Mouse (Mus musculus) left cerebral cortex, adult 9 months (tissue): ENCODE measurements around the gene Tex13b.
"Not testable (repeated sequence)": the region's sequence is repeated elsewhere in the genome, so short reads cannot be mapped to it uniquely, and the experiment has no call there.

Experiments
- DNase-seq, 2 experiments: peaks; one replicate each; pipeline ENCODE4 v3.0.0; 2022; ENCODE audit warnings: low spot score in 2 of 2

Gene Tex13b

DNA sequence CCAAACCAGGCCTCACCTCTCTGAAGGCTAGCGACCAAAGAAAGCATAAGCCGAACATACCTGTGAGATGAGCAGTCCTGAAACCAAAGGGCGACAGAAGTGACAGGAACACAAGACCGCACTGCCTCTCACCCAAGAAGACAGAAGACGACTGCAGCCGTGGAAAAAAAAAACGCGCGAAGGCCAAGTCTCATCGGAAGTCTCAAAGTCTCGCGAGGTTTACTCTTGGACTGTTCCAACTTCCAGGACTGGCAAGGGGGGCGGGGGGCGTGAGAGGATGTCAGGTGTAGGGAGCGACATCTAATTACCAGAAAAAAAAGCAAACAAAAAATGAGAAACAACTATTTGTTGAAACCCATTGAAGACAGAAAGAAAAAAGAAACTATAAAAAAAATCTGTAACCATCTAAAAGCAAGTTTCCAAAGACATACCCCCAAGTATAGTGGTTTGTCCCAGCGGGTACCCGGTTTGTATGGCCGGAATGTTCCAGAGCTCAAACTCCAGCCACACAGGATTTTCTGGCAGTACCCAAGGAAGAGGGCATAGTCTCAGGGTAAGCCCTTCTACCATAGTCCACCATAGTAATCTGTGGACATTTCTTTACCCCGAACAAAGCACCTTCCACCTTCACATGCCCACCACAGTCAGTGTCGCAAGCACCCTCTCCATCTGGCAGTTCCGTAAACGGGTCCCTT lies at the start of gene Tex13b:
Tex13b (minus strand) TSS at position 122 of the 695 bp plus-strand sequence.
- no peak for DNase-seq

DNA sequence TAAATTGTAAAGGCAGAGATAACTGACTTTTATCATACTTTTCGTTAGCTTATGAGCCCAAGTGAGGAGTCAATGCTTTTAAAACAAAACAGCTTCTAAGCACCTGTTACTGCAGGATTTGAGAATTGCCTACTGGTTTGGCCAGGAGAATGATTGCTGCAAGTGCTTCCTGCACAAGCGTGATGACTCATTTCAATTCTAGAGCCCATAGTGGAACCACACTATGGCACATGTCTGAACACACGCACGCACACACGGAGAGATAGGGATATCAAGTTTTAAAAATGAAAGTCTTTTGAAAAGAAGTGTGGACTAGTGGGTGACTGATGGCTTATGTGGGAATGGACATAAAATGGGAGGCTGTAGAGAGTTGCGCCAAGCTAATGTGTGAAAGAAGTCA lies 49.5 kb upstream of the Tex13b start:
- DNase-seq: no peak

GRCm38 (mm10) chrX:140857445-140857844 lies 44.2 kb upstream of the Tex13b start:
- no peak for DNase-seq

DNA sequence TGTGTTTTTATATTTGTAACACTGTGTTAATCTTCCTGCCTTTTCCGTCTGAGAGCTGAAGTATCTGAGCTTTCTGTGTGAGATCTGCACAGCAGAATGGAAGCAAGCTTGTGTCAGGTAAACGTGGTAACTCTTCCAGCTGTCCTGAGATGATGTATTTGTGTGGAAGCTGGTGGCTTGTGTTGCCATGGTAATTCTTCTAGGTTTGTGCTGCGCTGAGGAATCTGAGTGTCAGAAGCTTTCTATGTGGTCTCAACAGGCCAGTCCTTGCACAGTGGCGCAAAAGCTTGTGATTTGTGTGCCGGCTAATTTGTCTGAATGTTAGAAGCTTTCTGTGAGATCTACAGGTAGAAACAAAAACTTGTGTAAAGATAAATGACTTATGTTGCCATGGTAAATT lies 43.8 kb upstream of the Tex13b start:
- peak in 1 of 2 experiments; percentile 22 for DNase-seq

DNA sequence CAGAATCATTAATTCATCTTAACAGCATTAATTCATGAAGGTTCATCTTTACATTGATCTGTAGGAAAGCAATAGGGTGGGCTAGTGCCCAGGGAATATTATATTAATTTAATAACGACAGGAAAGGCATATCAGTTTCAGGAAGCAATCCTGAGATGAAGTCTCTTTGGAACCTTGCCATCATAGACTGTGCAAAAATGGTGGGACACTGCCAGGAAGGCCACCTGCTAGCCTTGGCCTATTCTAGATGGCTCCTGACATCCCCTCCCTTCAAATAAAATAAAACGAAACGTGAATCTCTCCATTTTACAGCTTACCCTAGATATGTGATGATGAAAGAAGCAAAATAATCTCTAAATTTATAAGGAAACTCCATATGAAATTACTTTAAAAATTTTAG lies 41.3 kb upstream of the Tex13b start:
- DNase-seq: no peak

DNA sequence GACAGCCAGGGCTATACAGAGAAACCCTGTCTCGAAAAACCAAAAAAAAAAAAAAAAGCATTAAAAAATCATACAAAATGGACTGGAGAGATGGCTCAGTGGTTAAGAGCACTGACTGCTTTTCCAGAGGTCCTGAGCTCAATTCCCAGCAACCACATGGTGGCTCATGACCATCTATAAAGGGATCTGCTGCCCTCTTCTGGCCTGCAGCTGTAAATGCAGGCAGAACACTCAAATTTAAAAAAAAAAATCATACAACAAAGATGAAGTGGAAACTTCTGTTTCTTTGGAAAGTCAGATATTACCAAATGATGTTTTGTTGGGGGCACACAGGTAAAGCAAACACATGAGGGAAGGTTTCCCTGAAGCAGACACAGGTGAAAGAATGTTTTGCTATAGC lies 32.2 kb upstream of the Tex13b start:
- DNase-seq: not testable (repeated sequence)

DNA sequence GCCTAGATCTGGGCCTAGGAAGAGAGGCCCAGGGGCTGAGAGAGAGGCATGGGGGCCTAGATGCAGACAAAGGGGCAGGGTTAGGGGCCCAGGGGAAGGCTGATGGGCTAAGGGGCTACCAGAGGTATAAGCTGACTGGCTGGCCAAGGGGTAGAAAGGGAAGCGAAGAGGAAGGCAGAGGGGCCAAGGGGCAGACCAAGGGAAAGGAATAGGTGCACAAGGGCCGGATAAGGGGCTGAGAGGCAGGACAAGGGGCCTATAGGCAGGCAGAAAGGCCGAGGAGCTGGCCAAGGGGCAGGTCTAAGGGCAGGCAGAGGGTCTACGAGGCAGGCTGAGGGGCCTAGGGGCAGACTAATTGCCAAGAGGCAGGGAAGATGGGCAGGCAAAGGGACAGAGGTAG lies 26.7 kb upstream of the Tex13b start:
- DNase-seq: no peak

GRCm38 (mm10) chrX:140838077-140838476 lies 24.8 kb upstream of the Tex13b start:
- no peak for DNase-seq

- DNase-seq: no peak
Measured at GRCm38 (mm10) chrX:140831706-140832105, 18.5 kb upstream of the Tex13b start.

DNA sequence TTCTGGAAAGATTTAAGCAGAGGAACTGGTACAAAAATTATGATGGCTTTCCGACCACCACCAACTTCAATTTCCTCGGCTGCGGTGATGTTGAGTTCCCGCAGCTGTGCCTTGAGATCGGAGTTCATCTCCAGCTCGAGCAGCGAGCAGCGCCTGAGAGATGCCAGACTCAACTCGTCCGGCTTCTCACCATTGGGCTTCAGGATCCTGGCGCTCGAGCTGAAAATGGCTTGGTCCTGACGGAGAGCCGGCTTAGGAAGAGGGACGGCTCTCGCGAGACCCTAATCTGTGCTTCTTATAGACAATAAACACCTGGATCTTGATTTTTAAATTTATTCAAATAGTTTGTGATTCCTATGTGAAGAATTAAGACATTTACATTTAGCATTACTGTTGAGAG lies 9.1 kb upstream of the Tex13b start:
- DNase-seq: no peak

DNA sequence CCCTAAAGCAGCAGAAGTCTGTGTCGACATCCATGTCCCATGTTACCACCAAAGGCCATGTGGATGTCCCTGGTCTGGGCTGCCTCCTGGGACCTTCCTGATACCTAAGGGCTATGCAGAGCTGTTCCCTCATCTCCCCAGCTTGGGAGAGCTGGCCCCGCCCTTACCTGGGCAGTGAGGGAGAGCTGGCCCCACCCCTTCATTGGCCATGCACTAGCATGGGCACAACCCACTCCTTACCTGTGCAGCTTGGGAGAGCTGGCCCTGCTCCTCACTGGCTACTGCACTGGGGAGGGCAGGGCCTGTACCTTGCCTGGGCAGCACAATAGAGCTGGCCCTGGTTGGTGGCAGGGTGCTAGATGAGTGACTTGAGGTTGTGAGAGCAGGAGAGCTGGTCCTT lies 7.9 kb downstream of the Tex13b start:
- no peak for DNase-seq

DNA sequence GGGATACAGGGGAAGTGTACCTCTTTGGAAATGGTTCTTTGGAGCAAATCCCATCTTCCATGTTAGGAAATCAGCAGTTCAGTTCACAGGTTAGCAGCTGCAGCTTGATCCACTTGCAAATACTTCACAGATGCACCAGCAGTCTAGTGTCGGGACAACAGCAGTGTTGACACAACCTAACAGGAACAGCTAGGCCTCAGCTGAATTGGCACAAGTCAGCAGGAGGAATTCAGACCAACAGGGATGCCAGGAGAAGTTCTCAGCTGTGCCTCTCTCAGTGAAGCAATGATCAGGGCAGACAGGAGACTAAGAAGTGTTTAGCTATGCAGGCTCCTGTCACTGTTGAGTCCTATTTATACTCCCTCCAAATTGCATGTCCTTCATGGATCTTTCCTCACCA lies 43.4 kb downstream of the Tex13b start:
- DNase-seq: no peak
